Mouse (Mus musculus) hindbrain, embryonic 13.5 days (tissue): ENCODE data around the gene Tlr9. TPM values are rescaled to one million over a fixed set of nuclear protein-coding genes. Genes with fewer than 3 reads are reported as not detected.

Experiments
- microRNA counts: library from miRNA; unstranded; fragments of <30 nt; microRNA quantifications from one replicate; lab custom pipeline; 2016
- microRNA-seq: library from miRNA; unstranded; fragments of <30 nt; microRNA quantifications from one replicate; pipeline ENCODE4, GENCODE M21; 2016
- polyA plus RNA-seq: library from polyadenylated mRNA; unstranded; fragments of >200 nt; fragmentation: Nextera tagmentation; extraction: Ambion mirVana; gene quantifications from 2 replicates; pipeline ENCODE4 v1.2.1, GENCODE M21; 2015

The Tlr9 gene
- polyA plus RNA-seq, 1 experiment from 2014 or later = 0.04 TPM

MicroRNA genes within 50 kb of the gene (microRNA counts, 519-probe panel; counts per million panel counts)
- microRNA mmu-let-7g (lab: Ali Mortazavi, UCI) = 5,769 counts per million, percentile 95 among the panel's probes with 10 or more counts

Small RNAs within 50 kb of the gene (microRNA-seq; reads per million reads assigned to microRNA genes)
- 47,811 reads per million, percentile 99 among the genes with 10 or more reads in this experiment for gene Mirlet7g

Other genes with a start within 250 kb of the Tlr9 start
- 0.62 and 1.1 TPM in 2 replicates for gene Col6a4, start 125.8 kb upstream of the Tlr9 start, polyA plus RNA-seq
- 5.4 and 5.7 TPM in 2 replicates for gene Glyctk, start 64.5 kb upstream of the Tlr9 start, polyA plus RNA-seq
- 32.6 and 33.7 TPM in 2 replicates for gene Wdr82, start 51.7 kb upstream of the Tlr9 start, polyA plus RNA-seq
- gene Ppm1m, start 22.9 kb upstream of the Tlr9 start, polyA plus RNA-seq = 16.6 and 19.0 TPM in 2 replicates
- 53.5 and 53.9 TPM in 2 replicates for gene Twf2, start 19.5 kb upstream of the Tlr9 start, polyA plus RNA-seq
- 93.1 and 101 TPM in 2 replicates for gene Alas1, start 26.1 kb downstream of the Tlr9 start, polyA plus RNA-seq
- 8.9 and 9.2 TPM in 2 replicates for gene Poc1a, start 58.5 kb downstream of the Tlr9 start, polyA plus RNA-seq
- gene Dusp7, start 146.0 kb downstream of the Tlr9 start, polyA plus RNA-seq = 9.9 and 10.3 TPM in 2 replicates
- gene Rpl29, start 206.9 kb downstream of the Tlr9 start, polyA plus RNA-seq = 704 TPM in 2 replicates
- gene Acy1, start 215.7 kb downstream of the Tlr9 start, polyA plus RNA-seq = 25.1 and 28.6 TPM in 2 replicates
- gene Abhd14b, start 224.9 kb downstream of the Tlr9 start, polyA plus RNA-seq = 6.9 and 7.3 TPM in 2 replicates
- 51.7 and 52.7 TPM in 2 replicates for gene Abhd14a, start 225.1 kb downstream of the Tlr9 start, polyA plus RNA-seq
- gene Pcbp4, start 230.7 kb downstream of the Tlr9 start, polyA plus RNA-seq = 248 and 259 TPM in 2 replicates
- 0.60 and 0.68 TPM in 2 replicates for gene Gpr62, start 243.3 kb downstream of the Tlr9 start, polyA plus RNA-seq